Mouse (Mus musculus): ENCODE data around the gene Gm20696. TPM values are rescaled to one million over a fixed set of nuclear protein-coding genes. Genes with fewer than 3 reads are reported as not detected.

Gm20696 gene
- polyA plus RNA-seq, 1 experiment = 5.7 TPM

DNA sequence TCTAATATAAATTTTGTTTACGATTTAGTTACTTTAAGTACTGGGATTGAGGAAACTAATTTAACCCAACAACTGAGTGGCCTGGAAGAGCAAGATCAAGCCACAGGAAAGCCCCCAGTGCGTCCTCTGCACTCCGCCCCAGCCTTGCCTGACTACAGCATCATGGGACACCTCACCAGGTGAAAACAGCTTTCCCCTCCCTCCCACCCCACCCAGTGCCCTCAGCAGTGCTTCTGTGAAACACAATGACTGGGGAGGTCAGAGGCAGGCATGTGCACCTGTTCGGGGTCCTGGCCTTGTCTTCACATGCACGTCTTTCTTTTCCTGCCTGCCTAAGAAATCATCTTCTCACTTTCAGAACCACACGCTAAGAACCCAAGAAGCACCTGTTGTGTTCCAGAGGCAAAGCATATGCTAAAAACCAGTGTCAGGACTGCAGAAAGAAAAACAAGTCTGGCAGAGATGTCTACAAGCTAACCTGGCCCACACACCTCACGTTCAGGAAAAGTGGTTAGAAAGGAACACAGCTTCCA, 150.9 kb downstream of the Gm20696 start:
- TF ChIP-seq POLR2A (IDR thresholded peaks at IDR 0.05; ENCODE audit: borderline replicate concordance, control insufficient read depth, low read depth, low read length) (no peak), CTCF (IDR thresholded peaks at IDR 0.05; ENCODE audit: control insufficient read depth, insufficient read depth, low read length) (no peak)
- no peak overlapping the region for H3K27ac ChIP-seq (ENCODE audit: control insufficient read depth, insufficient read depth, low read depth, low read length, poor library complexity)
- no peaks in the 10 kb centered on the region for H3K4me1 ChIP-seq (ENCODE audit: control insufficient read depth, insufficient read depth, low read length)
- H3K4me3 ChIP-seq (replicated peaks; ENCODE audit: control insufficient read depth, low read depth, low read length) = no peak overlapping the region
- WGBS = 85% methylated on average over 7 of the region's 7 CpGs

DNA sequence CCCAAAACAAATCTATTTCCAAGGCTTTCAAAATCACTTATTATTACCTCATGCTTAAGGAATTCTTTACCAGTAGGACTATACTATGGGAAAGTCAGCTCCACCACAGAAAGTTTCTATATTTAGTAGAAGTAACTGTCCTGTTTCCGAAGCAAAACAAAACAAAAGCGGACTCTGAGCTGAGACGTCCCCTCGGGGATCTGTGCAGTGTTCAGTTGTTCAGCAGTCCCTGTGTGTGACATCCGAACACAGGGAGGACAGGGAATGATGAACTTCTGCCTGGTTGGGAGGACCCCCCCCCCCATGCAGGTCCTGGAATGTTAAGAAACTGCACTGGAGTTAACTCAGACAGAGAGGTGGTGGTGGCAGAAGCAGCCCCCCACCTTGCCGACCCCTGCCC, 154.7 kb downstream of the Gm20696 start:
- TF ChIP-seq POLR2A (IDR thresholded peaks at IDR 0.05; ENCODE audit: borderline replicate concordance, control insufficient read depth, low read depth, low read length) (no peak), CTCF (IDR thresholded peaks at IDR 0.05; ENCODE audit: control insufficient read depth, insufficient read depth, low read length) (no peak)
- Histone ChIP-seq H3K4me1 (ENCODE audit: control insufficient read depth, insufficient read depth, low read length) (no peaks in the 10 kb centered on the region), H3K27ac (ENCODE audit: control insufficient read depth, insufficient read depth, low read depth, low read length, poor library complexity) (no peak overlapping the region), H3K4me3 (replicated peaks; ENCODE audit: control insufficient read depth, low read depth, low read length) (no peak overlapping the region)
- WGBS = 83% methylated on average over 6 of the region's 6 CpGs

DNA sequence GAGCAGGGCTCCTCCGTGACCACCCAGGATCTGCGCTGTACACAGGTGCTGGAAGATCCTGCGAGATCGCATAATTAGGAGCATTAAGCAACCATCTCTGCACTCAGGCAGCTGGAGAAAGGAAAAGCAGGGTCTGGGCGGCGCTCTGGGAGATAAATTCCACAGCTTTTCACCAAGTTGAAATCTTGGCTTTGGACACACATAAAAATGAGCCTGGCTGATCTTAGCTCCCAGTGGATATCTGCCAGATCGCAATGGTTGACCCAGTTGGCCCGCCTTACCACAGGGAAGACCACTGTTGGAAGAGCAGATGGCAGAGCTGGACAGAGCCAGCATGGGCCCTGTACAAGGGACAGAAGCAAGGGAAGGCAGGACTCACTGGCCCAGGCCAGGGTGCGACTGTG, 157.4 kb downstream of the Gm20696 start:
- no peaks in the 10 kb centered on the region for H3K4me1 ChIP-seq (ENCODE audit: control insufficient read depth, insufficient read depth, low read length)
- no peak overlapping the region for H3K27ac ChIP-seq (ENCODE audit: control insufficient read depth, insufficient read depth, low read depth, low read length, poor library complexity)
- TF ChIP-seq POLR2A (IDR thresholded peaks at IDR 0.05; ENCODE audit: borderline replicate concordance, control insufficient read depth, low read depth, low read length) (no peak), CTCF (IDR thresholded peaks at IDR 0.05; ENCODE audit: control insufficient read depth, insufficient read depth, low read length) (no peak)
- no peak overlapping the region for H3K4me3 ChIP-seq (replicated peaks; ENCODE audit: control insufficient read depth, low read depth, low read length)
- WGBS = 88% methylated on average over 9 of the region's 9 CpGs

DNA sequence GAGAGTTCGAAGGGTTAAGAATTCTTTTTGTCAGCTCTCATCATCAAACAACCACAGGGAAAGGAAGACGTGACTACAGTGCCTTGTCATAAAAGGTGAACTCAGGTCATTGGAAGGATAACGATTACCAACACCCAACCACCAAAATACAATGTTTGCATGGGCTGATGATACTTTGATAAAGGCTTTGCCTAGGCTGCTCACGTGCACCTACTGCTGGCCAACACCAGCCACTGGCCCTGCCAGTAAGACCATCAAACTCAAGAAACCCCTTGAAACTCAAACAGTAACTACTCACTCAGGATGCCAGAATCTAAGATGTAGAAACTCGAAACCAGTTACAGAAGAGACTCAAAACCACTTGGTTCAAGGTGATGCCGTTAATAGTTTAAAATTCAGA, 159.8 kb downstream of the Gm20696 start:
- Histone ChIP-seq H3K27ac (ENCODE audit: control insufficient read depth, insufficient read depth, low read depth, low read length, poor library complexity) (no peak overlapping the region), H3K4me1 (ENCODE audit: control insufficient read depth, insufficient read depth, low read length) (no peaks in the 10 kb centered on the region; the same call in 1 of the 2 replicates), H3K4me3 (replicated peaks; ENCODE audit: control insufficient read depth, low read depth, low read length) (no peak overlapping the region)
- TF ChIP-seq CTCF (IDR thresholded peaks at IDR 0.05; ENCODE audit: control insufficient read depth, insufficient read depth, low read length) (no peak; the same call in 1 of the 2 replicates), POLR2A (IDR thresholded peaks at IDR 0.05; ENCODE audit: borderline replicate concordance, control insufficient read depth, low read depth, low read length) (no peak)
- 79% methylated on average over 6 of the region's 6 CpGs for WGBS

DNA sequence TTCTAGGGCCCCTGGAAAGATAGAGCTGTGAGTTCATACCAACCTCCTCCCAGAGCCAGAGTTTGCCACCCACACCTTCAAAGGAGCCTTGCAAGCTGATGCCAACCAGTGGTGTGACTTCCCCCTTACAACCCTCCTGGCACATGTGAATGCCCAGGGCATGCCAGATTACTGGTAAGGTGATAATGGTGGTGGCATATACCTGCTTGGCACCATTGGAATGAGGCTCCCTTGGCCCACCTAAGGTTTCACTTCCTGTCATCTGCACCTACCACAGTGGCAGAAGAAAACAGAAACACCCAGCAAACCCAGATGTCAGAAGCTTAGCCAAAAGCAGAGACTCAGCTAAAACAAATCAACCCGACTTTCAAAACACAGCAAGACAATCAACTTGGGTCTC, 162.9 kb downstream of the Gm20696 start:
- no peak overlapping the region for H3K27ac ChIP-seq (ENCODE audit: control insufficient read depth, insufficient read depth, low read depth, low read length, poor library complexity)
- WGBS = 76% methylated on average over 1 of the region's 1 CpGs
- no peaks in the 10 kb centered on the region; the same call in 1 of the 2 replicates for H3K4me1 ChIP-seq (ENCODE audit: control insufficient read depth, insufficient read depth, low read length)
- H3K4me3 ChIP-seq (replicated peaks; ENCODE audit: control insufficient read depth, low read depth, low read length) = no peak overlapping the region
- no peak for TF ChIP-seq POLR2A (IDR thresholded peaks at IDR 0.05; ENCODE audit: borderline replicate concordance, control insufficient read depth, low read depth, low read length)
- TF ChIP-seq CTCF (IDR thresholded peaks at IDR 0.05; ENCODE audit: control insufficient read depth, insufficient read depth, low read length) = no peak

DNA sequence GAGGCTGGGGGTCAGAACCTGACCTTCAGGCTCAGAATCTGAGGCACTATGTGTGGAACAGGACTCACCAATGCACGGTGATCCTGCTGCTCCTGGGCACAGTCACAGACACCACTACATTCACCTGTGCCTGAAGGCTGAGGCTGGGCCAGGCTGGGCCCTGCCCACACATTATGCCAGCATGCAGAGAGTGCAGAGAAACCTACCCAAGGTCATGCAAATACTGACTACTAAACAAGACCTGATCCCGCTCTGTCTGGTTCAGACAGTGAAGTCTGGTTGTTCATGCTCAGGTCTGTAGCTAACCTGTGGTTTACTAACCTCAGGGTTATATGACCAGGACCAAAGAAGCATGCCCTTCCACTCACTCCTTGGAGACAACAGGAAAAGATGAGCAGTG, 163.9 kb downstream of the Gm20696 start:
- no peak for TF ChIP-seq CTCF (IDR thresholded peaks at IDR 0.05; ENCODE audit: control insufficient read depth, insufficient read depth, low read length)
- no peak for TF ChIP-seq POLR2A (IDR thresholded peaks at IDR 0.05; ENCODE audit: borderline replicate concordance, control insufficient read depth, low read depth, low read length)
- 92% methylated on average over 2 of the region's 2 CpGs for WGBS

DNA sequence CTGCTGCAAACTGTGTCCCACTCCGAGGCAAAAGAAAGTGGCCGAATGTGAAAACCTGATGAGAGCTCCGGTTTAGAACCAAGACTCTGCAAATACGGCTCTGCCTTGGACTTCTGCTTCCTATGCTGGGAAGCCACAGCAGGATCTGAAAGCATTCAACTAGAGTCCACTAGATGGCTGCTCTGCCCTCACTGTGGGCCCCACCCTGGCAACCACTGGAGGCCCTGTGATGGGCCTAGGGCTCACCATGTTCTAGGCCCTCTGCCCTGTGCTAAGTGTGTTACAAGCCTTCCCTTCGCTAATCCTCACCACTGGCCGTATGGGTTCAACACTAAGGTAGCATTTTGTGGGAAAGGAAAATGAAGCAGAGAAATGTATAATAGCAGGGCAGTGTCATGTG, 164.3 kb downstream of the Gm20696 start:
- no peaks in the 10 kb centered on the region; the same call in 1 of the 2 replicates for H3K4me1 ChIP-seq (ENCODE audit: control insufficient read depth, insufficient read depth, low read length)
- no peak overlapping the region for H3K27ac ChIP-seq (ENCODE audit: control insufficient read depth, insufficient read depth, low read depth, low read length, poor library complexity)
- TF ChIP-seq POLR2A (IDR thresholded peaks at IDR 0.05; ENCODE audit: borderline replicate concordance, control insufficient read depth, low read depth, low read length) (no peak), CTCF (IDR thresholded peaks at IDR 0.05; ENCODE audit: control insufficient read depth, insufficient read depth, low read length) (no peak)
- H3K4me3 ChIP-seq (replicated peaks; ENCODE audit: control insufficient read depth, low read depth, low read length) = no peak overlapping the region
- 77% methylated on average over 6 of the region's 6 CpGs for WGBS

More for the DNA sequence above, 163.9 kb downstream of the Gm20696 start:
- Histone ChIP-seq H3K4me1 (ENCODE audit: control insufficient read depth, insufficient read depth, low read length) (no peaks in the 10 kb centered on the region; the same call in 1 of the 2 replicates), H3K4me3 (replicated peaks; ENCODE audit: control insufficient read depth, low read depth, low read length) (no peak overlapping the region), H3K27ac (ENCODE audit: control insufficient read depth, insufficient read depth, low read depth, low read length, poor library complexity) (no peak overlapping the region)

DNA sequence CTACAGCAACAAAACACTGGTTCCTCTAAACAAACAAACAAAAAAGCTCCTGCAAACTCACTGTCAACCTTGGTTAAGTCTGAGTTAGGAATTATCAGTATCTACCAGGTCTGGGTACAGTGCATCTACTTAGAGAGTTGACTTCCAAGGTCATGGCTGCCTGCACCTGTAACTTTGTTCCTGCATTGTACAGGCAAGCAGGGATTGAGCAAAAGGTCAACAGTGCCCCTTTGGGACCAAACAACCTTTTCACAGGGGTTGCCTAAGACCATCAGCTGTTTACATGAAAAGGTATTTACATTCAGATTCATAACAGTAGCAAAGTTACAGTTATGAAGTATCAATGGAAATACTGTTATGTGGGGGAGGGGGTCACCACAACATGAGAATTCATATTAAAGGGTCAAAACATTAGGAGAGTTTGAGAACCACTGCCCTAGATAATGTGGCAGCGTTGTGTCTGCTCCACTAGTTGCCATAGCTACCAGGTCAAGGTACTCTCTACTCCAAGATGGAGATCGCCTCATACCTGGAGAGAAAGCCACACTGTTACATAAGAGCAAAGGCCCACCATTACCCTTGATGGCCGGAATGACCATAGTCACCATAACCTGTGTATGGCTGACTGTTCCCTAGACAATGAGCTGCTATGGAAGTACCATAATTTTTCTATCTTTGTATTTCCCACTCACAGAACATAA, 165.9 kb downstream of the Gm20696 start:
- no peak for TF ChIP-seq CTCF (IDR thresholded peaks at IDR 0.05; ENCODE audit: control insufficient read depth, insufficient read depth, low read length)
- TF ChIP-seq POLR2A (IDR thresholded peaks at IDR 0.05; ENCODE audit: borderline replicate concordance, control insufficient read depth, low read depth, low read length) = no peak
- Histone ChIP-seq H3K4me1 (ENCODE audit: control insufficient read depth, insufficient read depth, low read length) (no peaks in the 10 kb centered on the region; the same call in 1 of the 2 replicates), H3K27ac (ENCODE audit: control insufficient read depth, insufficient read depth, low read depth, low read length, poor library complexity) (no peak overlapping the region), H3K4me3 (replicated peaks; ENCODE audit: control insufficient read depth, low read depth, low read length) (no peak overlapping the region)
- 82% methylated on average over 3 of the region's 3 CpGs for WGBS
